Mouse (Mus musculus) intestine, embryonic 14.5 days (tissue): ENCODE data around the gene Aff4. TPM values are rescaled to one million over a fixed set of nuclear protein-coding genes. Genes with fewer than 3 reads are reported as not detected.
A peak's percentile ranks its signal among the peaks of the same experiment; 100 is the strongest.

Experiments
- ATAC-seq: fragments of 200-750 bp; cut with Nextera tagmentation; replicated peaks from 2 replicates; pipeline ENCODE4 v1.8.0; 2017; ENCODE audit warnings: low read depth, moderate number of reproducible peaks, moderate TSS enrichment, moderate library complexity; ENCODE audit not compliant: low FRiP score, low TSS enrichment
- DNase-seq: peaks from one replicate; pipeline ENCODE4 v3.0.0-alpha.2; 2018; ENCODE audit warnings: low spot score
- H3K27ac ChIP-seq: fragments of 300-500 bp; sonication (generic); 2 replicates; pipeline ENCODE4 v1.5.1; 2014; ENCODE audit warnings: low read depth, mild to moderate bottlenecking, control low read depth
- H3K27me3 ChIP-seq: fragments of 300-500 bp; sonication (generic); replicated peaks from 2 replicates; pipeline ENCODE4 v1.6.1; 2014; ENCODE audit warnings: low read length, control low read depth; ENCODE audit not compliant: control insufficient read depth, insufficient read depth
- H3K36me3 ChIP-seq: fragments of 300-500 bp; sonication (generic); 2 replicates; pipeline ENCODE4 v1.6.1; 2014; ENCODE audit warnings: low read length, control low read depth; ENCODE audit not compliant: control insufficient read depth, insufficient read depth
- H3K4me1 ChIP-seq: fragments of 300-500 bp; sonication (generic); replicated peaks from 2 replicates; pipeline ENCODE4 v1.6.1; 2014; ENCODE audit warnings: low read length, control low read depth, mixed read lengths; ENCODE audit not compliant: control insufficient read depth, insufficient read depth
- H3K4me2 ChIP-seq: fragments of 300-500 bp; sonication (generic); 2 replicates; pipeline ENCODE4 v1.6.1; 2014; ENCODE audit warnings: low read length
- H3K4me3 ChIP-seq: fragments of 300-500 bp; sonication (generic); 2 replicates; pipeline ENCODE4 v1.5.1; 2014; ENCODE audit warnings: low read depth, low read length, control low read depth, mixed read lengths
- H3K9ac ChIP-seq: fragments of 300-500 bp; sonication (generic); 2 replicates; pipeline ENCODE4 v1.6.1; 2014; ENCODE audit warnings: mild to moderate bottlenecking, low read length
- H3K9me3 ChIP-seq: fragments of 300-500 bp; sonication (generic); 2 replicates; pipeline ENCODE4 v1.6.1; 2016; ENCODE audit warnings: low read length, control low read depth; ENCODE audit not compliant: control insufficient read depth
- WGBS: fragments of 180-500 bp; shearing (Covaris S2); extraction: QIAGEN DNeasy Blood & Tissue Kit; methylation state at CpG from one replicate; pipeline ENCODE4 v1.1.7; 2014; 5-methylcytosine and 5-hydroxymethylcytosine counted together
- microRNA-seq: library from miRNA; unstranded; fragments of <30 nt; microRNA quantifications from one replicate; pipeline ENCODE4, GENCODE M21; 2016
- polyA plus RNA-seq: library from polyadenylated mRNA; unstranded; fragments of >200 nt; fragmentation: Nextera tagmentation; extraction: Ambion mirVana; gene quantifications from 2 replicates; pipeline ENCODE4 v1.2.1, GENCODE M21; 2014

Aff4 gene
- polyA plus RNA-seq, 1 experiment from 2014 or later: 56.6 TPM

DNA sequence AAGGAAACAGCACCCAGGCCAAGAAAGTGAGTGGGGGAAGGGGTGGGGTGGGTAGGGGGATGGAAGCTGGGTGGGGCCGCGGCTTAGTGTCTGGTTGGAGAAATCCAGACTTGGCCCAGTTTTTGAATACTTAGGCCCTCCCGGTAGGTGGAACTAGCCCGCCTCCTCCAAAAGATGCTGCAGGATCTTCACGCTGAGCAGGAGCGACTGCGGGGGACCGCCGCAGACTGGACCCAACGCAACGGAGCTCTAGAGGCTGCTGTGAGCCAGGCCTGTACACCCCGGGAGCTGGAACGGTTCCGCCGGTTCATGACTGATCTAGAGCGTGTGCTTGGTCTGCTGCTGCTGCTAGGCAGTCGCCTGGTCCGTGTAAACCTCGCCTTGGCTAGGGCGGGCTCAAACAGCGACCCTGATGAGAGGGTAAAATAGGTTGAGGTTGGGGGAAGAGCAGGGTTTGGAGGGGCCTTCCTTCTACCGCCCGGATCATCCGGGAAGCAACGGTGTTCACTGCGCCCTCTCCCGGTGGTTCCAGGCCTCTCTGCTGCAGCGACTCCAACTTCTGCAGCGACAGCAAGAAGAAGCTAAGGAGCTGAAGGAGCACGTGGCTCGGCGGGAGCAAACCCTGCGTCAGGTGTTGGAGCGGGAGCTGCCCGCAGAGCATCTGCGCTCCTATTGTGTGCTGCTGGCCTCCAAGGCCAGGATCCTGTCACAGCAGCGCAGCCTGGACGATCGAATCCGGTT lies 115.8 kb downstream of the Aff4 start:
- no peak overlapping the region for H3K9ac ChIP-seq
- H3K4me3 ChIP-seq: peak overlapping the region; percentile 32
- peaks cover 4% of the 10 kb centered on the region; the same call in 1 of the 2 replicates for H3K4me1 ChIP-seq
- peak overlapping the region; percentile 55 for H3K4me2 ChIP-seq
- 9% methylated on average over 40 of the region's 40 CpGs for whole genome bisulfite sequencing
- peaks cover 65% of the 10 kb centered on the region for H3K27me3 ChIP-seq
- no peaks in the 10 kb centered on the region for H3K9me3 ChIP-seq
- H3K36me3 ChIP-seq: no peaks in the 10 kb centered on the region
- ATAC-seq (peak; percentile 24; the same call in 1 of the 2 replicates), DNase-seq (peak; percentile 91)
- no peak overlapping the region for H3K27ac ChIP-seq

DNA sequence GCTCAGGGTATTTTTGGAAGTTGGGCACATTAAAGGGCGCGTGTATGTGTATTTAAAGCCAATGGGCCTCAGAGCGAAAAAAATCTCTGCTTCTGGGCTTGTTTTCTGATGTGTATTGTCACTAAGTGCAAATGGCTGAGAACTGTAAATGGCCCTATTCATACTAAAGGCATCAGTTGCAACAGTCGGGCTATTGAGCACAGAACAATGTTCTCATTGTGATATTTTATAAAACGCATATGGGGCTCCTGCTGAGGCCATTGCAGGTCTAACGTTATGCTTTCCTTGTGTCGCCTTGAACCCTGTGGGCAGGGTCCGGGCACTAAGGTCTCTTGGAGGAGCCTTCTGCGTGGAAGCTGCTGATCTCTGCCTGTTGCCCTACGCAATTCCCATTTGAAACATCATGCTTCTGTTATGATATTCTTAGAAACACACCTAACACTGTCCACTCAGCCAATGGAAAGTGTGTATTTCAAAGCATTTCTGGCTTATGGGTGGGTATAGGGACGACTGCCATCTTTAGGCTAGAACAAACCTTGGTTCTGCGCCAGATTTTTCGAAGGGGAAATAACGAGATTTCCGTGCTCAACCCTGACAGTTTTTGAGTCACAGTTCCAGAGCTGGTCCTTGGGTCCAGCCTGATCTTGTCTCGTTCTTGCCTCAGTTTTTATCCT lies 118.8 kb downstream of the Aff4 start:
- 42% methylated on average over 16 of the region's 16 CpGs for WGBS
- ATAC-seq (no peak; the same call in 1 of the 2 replicates), DNase-seq (no peak)
- H3K36me3 ChIP-seq: no peaks in the 10 kb centered on the region
- no peak overlapping the region for H3K9ac ChIP-seq
- H3K9me3 ChIP-seq: no peaks in the 10 kb centered on the region
- no peak overlapping the region for H3K4me3 ChIP-seq
- H3K27me3 ChIP-seq: peaks cover 41% of the 10 kb centered on the region
- no peak overlapping the region for H3K27ac ChIP-seq
- H3K4me1 ChIP-seq: peaks cover 4% of the 10 kb centered on the region; the same call in 1 of the 2 replicates
- H3K4me2 ChIP-seq: peak overlapping the region; percentile 44

DNA sequence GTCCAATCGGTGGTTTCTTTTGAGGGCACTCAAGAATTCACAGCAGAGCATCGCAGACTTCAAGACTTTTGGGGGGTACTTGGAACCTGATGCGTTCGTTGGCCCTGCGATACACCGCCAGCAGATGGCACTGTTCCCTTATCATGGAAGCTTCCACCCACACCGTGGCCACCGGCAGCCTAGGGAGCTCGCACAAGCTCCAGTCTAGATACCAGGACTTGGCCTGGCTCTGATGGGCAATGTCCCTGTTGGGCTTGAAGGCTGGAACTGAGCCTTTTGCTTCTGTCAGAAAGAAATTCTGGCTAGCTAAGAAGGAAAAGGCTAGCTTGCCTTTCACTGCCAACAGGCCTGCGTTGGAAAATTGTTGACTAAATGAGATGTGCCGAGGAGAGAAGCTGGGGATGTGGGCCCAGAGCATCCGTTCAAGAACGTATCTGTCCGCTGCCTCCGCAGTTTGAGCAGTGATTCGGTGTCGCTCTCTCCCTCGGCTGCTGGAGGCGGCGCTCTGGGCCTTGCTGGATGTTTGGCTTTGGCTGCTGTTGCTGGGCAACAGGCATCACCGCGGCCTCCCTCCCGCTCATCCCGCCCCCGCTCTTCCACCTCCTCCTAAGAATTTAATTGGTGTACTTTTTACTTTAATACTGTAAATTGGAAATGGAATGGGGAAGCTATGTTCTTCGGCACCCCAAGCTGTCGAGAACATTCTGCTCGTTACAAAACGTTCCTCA lies 119.5 kb downstream of the Aff4 start, which contains the start of gene Gm9837:
Gene Gm9837, minus strand, starts transcription at position 512 of the 728 bp plus-strand sequence.
- Histone ChIP-seq H3K9ac (no peak within 1 kb of the TSS), H3K27me3 (peaks cover 40% of the 10 kb centered on the region), H3K27ac (no peak within 1 kb of the TSS), H3K4me1 (peaks cover 4% of the 10 kb centered on the region; the same call in 1 of the 2 replicates), H3K36me3 (no peaks in the 10 kb centered on the region), H3K4me2 (peak within 1 kb of the TSS; percentile 44), H3K9me3 (no peaks in the 10 kb centered on the region), H3K4me3 (0 out of 2 replicates have a peak within 1 kb of the TSS, but pooled peaks have one; percentile 10)
- WGBS: 3% methylated on average over 29 of the region's 29 CpGs
- ATAC-seq: peak; percentile 77
- peak; percentile 93 for DNase-seq

Small RNA genes within 50 kb of the gene (microRNA-seq; reads per million reads assigned to microRNA genes)
- gene Mir6920: not detected

Other genes starting within 250 kb of the Aff4 start
- gene Hspa4, start 50.4 kb upstream of the Aff4 start, polyA plus RNA-seq: 105 and 110 TPM in 2 replicates
- gene Zcchc10, start 26.2 kb upstream of the Aff4 start, polyA plus RNA-seq: 22.4 and 22.5 TPM in 2 replicates
- gene Leap2, start 72.3 kb downstream of the Aff4 start, polyA plus RNA-seq: not detected in 2 replicates
- 645 and 717 TPM in 2 replicates for gene Uqcrq, start 80.0 kb downstream of the Aff4 start, polyA plus RNA-seq
- 1.5 and 1.7 TPM in 2 replicates for gene Gdf9, start 80.2 kb downstream of the Aff4 start, polyA plus RNA-seq
- not detected in 2 replicates for gene Gm10447, start 106.3 kb downstream of the Aff4 start, polyA plus RNA-seq
- 0.97 and 1.4 TPM in 2 replicates for gene Shroom1, start 106.4 kb downstream of the Aff4 start, polyA plus RNA-seq
- not detected in 2 replicates for gene Gm9837, start 119.6 kb downstream of the Aff4 start, polyA plus RNA-seq
- not detected in 2 replicates for gene Gm9945, start 129.3 kb downstream of the Aff4 start, polyA plus RNA-seq
- 0.09 and 0.28 TPM in 2 replicates for gene Sowaha, start 129.4 kb downstream of the Aff4 start, polyA plus RNA-seq
- gene Sept8, start 168.4 kb downstream of the Aff4 start, polyA plus RNA-seq: 20.7 and 22.7 TPM in 2 replicates
- gene Kif3a, start 216.5 kb downstream of the Aff4 start, polyA plus RNA-seq: 58.7 and 63.5 TPM in 2 replicates